Mouse (Mus musculus) heart, adult 2 months (tissue): Measurements from ENCODE around the gene Tubb4a.

Experiments
- CTCF ChIP-seq: fragments of 200-600 bp; IDR thresholded peaks from 2 replicates; pipeline ENCODE4 v1.8.1; 2022; ENCODE audit warnings: antibody characterized with exemption, mild to moderate bottlenecking, moderate library complexity
- EP300 ChIP-seq: fragments of 200-500 bp; IDR thresholded peaks from 2 replicates; pipeline ENCODE4 v1.6.1; 2011; ENCODE audit warnings: low read depth, low read length, control low read depth; ENCODE audit not compliant: insufficient read depth
- POLR2A ChIP-seq: fragments of 200-500 bp; IDR thresholded peaks from 2 replicates; pipeline ENCODE4 v1.6.1; 2011; ENCODE audit warnings: mild to moderate bottlenecking, low read depth, low read length, control low read depth; ENCODE audit not compliant: insufficient read depth

DNA sequence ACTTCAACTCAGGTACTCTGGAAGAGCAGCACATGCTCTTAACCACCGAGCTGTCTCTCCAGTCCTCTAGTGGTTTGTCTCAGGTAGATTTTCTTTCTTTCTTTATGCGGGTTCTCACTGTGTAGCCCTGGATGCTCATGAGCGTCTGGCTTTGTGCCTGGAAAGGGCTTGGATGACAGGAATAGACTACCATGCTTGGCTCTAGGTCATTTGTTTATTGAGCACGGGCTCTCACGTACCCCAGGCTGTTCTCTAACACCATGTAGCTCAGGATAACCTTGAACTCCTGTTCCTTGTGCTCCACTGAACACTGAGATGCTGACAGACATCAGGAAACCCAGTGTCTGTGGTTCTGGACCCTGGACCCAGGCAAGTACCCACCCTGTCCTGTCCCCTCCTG, 5.1 kb downstream of the Tubb4a start:
- no peak for TF ChIP-seq POLR2A
- TF ChIP-seq CTCF, result no peak
- TF ChIP-seq EP300, result no peak
